ENCODE assay signal across 9 mouse cellular contexts in the genomic region with DNA sequence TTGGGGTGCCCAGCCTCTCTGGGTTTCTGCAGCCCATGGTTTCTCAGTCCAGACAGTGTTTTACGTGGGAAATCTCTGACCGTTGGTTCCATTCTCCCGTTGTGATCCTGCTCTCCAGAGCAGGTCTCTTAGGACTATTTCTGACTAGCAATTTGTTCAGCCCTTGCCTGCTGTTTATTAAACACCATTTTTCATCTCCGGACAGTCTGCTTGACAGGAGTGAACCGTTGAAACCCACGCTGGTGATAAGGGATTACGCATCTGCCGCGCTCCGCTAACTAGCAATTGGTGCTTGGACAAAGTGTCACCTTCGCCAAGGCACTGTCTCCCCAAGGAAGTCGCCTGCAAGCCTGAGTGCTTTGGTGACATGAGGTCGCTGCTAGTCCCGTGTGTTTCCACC. TPM values are rescaled to one million over a fixed set of nuclear protein-coding genes. Genes with fewer than 3 reads are reported as not detected.
A peak's percentile ranks its signal among the peaks of the same experiment; 100 is the strongest.
DNase-seq lines count a peak whose midpoint lies in the region; ATAC-seq and TF ChIP-seq lines count a peak whose summit lies in the region.
"Had no signal": no experiment of that assay in that cellular context is flagged by ENCODE, and none has a peak within 500 bp of the region (broad histone marks: within the 10 kb centered on the region; RNA-seq: fewer than 3 reads in every experiment).

No protein-coding gene starts in this region.

- peaks cover 17% of the 10 kb centered on the region for H3K27me3 ChIP-seq in lung, embryonic 15.5 days
- peaks cover 31% of the 10 kb centered on the region for H3K27me3 ChIP-seq in forebrain, embryonic 12.5 days
- peaks cover 23% of the 10 kb centered on the region for H3K27me3 ChIP-seq in kidney, embryonic 15.5 days
- no peaks in the 10 kb centered on the region for H3K27me3 ChIP-seq in midbrain, postnatal 0 days (ENCODE audit: insufficient read depth, low read length)

- H3K4me2 ChIP-seq in lung, embryonic 15.5 days: peak overlapping the region; percentile 65
- H3K4me2 ChIP-seq in forebrain, embryonic 12.5 days: peak overlapping the region; percentile 76
- peak overlapping the region; percentile 85 for H3K4me2 ChIP-seq in kidney, embryonic 15.5 days
- H3K4me2 ChIP-seq in midbrain, postnatal 0 days (ENCODE audit: low read depth, low read length, poor library complexity, severe bottlenecking): peak overlapping the region; percentile 74

- no peak for ATAC-seq in lung, embryonic 15.5 days (ENCODE audit: borderline replicate concordance, extremely low read depth, low FRiP score, low TSS enrichment)
- no peak for ATAC-seq in forebrain, embryonic 12.5 days (ENCODE audit: low FRiP score)
- no peak for ATAC-seq in kidney, embryonic 15.5 days (replicated peaks; ENCODE audit: low FRiP score)
- ATAC-seq in midbrain, postnatal 0 days (ENCODE audit: low FRiP score): no peak

- H3K27ac ChIP-seq in lung, embryonic 15.5 days: no peak overlapping the region
- H3K27ac ChIP-seq in forebrain, embryonic 12.5 days: no peak overlapping the region
- no peak overlapping the region for H3K27ac ChIP-seq in kidney, embryonic 15.5 days
- no peak overlapping the region for H3K27ac ChIP-seq in midbrain, postnatal 0 days (ENCODE audit: low read depth, low read length)

- H3K4me1 ChIP-seq in lung, embryonic 15.5 days: peaks cover 12% of the 10 kb centered on the region; the same call in 1 of the 2 replicates
- peaks cover 16% of the 10 kb centered on the region for H3K4me1 ChIP-seq in forebrain, embryonic 12.5 days
- H3K4me1 ChIP-seq in kidney, embryonic 15.5 days: peaks cover 13% of the 10 kb centered on the region
- no peaks in the 10 kb centered on the region for H3K4me1 ChIP-seq in midbrain, postnatal 0 days (ENCODE audit: insufficient read depth, low read length)

- no peaks in the 10 kb centered on the region for H3K36me3 ChIP-seq in lung, embryonic 15.5 days
- H3K36me3 ChIP-seq in forebrain, embryonic 12.5 days (replicated peaks): no peaks in the 10 kb centered on the region
- no peaks in the 10 kb centered on the region for H3K36me3 ChIP-seq in kidney, embryonic 15.5 days
- H3K36me3 ChIP-seq in midbrain, postnatal 0 days (ENCODE audit: insufficient read depth, low read length): no peaks in the 10 kb centered on the region

- H3K4me3 ChIP-seq in lung, embryonic 15.5 days: peak overlapping the region; percentile 42
- H3K4me3 ChIP-seq in forebrain, embryonic 12.5 days (replicated peaks): peak overlapping the region; percentile 44
- peak overlapping the region; percentile 51 for H3K4me3 ChIP-seq in kidney, embryonic 15.5 days (replicated peaks)
- H3K4me3 ChIP-seq in midbrain, postnatal 0 days (ENCODE audit: low read depth, low read length): peak overlapping the region; percentile 41

- no peak overlapping the region for H3K9ac ChIP-seq in lung, embryonic 15.5 days
- peak overlapping the region; percentile 13; the same call in 1 of the 2 replicates for H3K9ac ChIP-seq in forebrain, embryonic 12.5 days
- peak overlapping the region; percentile 48; the same call in 1 of the 2 replicates for H3K9ac ChIP-seq in kidney, embryonic 15.5 days
- no peak overlapping the region for H3K9ac ChIP-seq in midbrain, postnatal 0 days (replicated peaks; ENCODE audit: low read length, poor library complexity, severe bottlenecking)

- no peak for DNase-seq in lung, postnatal 4 days
- peak; percentile 3 for DNase-seq in midbrain, postnatal 0 days (ENCODE audit: low spot score)
- DNase-seq in cerebellum, adult 9-11 months: no peak
- no peak for DNase-seq in spleen, postnatal 36 days (ENCODE audit: low spot score in 2 of 2)
- no peak for DNase-seq in thymus, adult 18-20 months

- WGBS in lung, embryonic 15.5 days: 2% methylated on average over 14 of the region's 14 CpGs
- 2% methylated on average over 14 of the region's 14 CpGs for WGBS in forebrain, embryonic 12.5 days
- 4% methylated on average over 14 of the region's 14 CpGs for WGBS in kidney, embryonic 15.5 days
- 7% methylated on average over 14 of the region's 14 CpGs for WGBS in midbrain, postnatal 0 days

- H3K9me3 ChIP-seq in lung, embryonic 15.5 days: no peaks in the 10 kb centered on the region
- H3K9me3 ChIP-seq in forebrain, embryonic 12.5 days: no peaks in the 10 kb centered on the region
- no peaks in the 10 kb centered on the region for H3K9me3 ChIP-seq in kidney, embryonic 15.5 days (replicated peaks)
- H3K9me3 ChIP-seq in midbrain, postnatal 0 days (ENCODE audit: low read length): no peaks in the 10 kb centered on the region

- no peak for TF ChIP-seq CTCF in midbrain, postnatal 0 days (IDR thresholded peaks at IDR 0.05)

RNA-seq across cellular contexts. Expression of a gene that starts 0.8 kb away (rescaled TPM):
- polyA plus RNA-seq in lung, embryonic 15.5 days (2015; fragmentation: Nextera tagmentation; extraction: Ambion mirVana): 0.59 and 1.0 TPM in 2 replicates
- polyA plus RNA-seq in forebrain, embryonic 12.5 days (2016; fragmentation: Nextera tagmentation; extraction: Ambion mirVana): 0.19 and 0.45 TPM in 2 replicates
- polyA plus RNA-seq in kidney, embryonic 15.5 days (2015; fragmentation: Nextera tagmentation; extraction: Ambion mirVana): 3.8 and 4.2 TPM in 2 replicates
- total RNA-seq in midbrain, postnatal 0 days (2014; rRNA removed): not detected in 2 replicates
- 0.39 and 0.50 TPM in 2 replicates for polyA plus RNA-seq in midbrain, postnatal 0 days (2015; fragmentation: Nextera tagmentation; extraction: Ambion mirVana)

RNA-seq across cellular contexts. Expression of a gene that starts 40.2 kb away (rescaled TPM):
- polyA plus RNA-seq in lung, embryonic 15.5 days (2015; fragmentation: Nextera tagmentation; extraction: Ambion mirVana): not detected in 2 replicates
- not detected in 2 replicates for polyA plus RNA-seq in forebrain, embryonic 12.5 days (2016; fragmentation: Nextera tagmentation; extraction: Ambion mirVana)
- not detected in 2 replicates for polyA plus RNA-seq in kidney, embryonic 15.5 days (2015; fragmentation: Nextera tagmentation; extraction: Ambion mirVana)
- not detected in 2 replicates for total RNA-seq in midbrain, postnatal 0 days (2014; rRNA removed)
- polyA plus RNA-seq in midbrain, postnatal 0 days (2015; fragmentation: Nextera tagmentation; extraction: Ambion mirVana): not detected in 2 replicates
- polyA plus RNA-seq: large intestine, adult 2 months had no signal

RNA-seq across cellular contexts. Expression of a gene that starts 40.3 kb away (rescaled TPM):
- 1.3 and 1.5 TPM in 2 replicates for polyA plus RNA-seq in lung, embryonic 15.5 days (2015; fragmentation: Nextera tagmentation; extraction: Ambion mirVana)
- 0.68 and 0.96 TPM in 2 replicates for polyA plus RNA-seq in forebrain, embryonic 12.5 days (2016; fragmentation: Nextera tagmentation; extraction: Ambion mirVana)
- polyA plus RNA-seq in kidney, embryonic 15.5 days (2015; fragmentation: Nextera tagmentation; extraction: Ambion mirVana): 4.4 and 4.5 TPM in 2 replicates
- 0.33 and 0.47 TPM in 2 replicates for total RNA-seq in midbrain, postnatal 0 days (2014; rRNA removed)
- polyA plus RNA-seq in midbrain, postnatal 0 days (2015; fragmentation: Nextera tagmentation; extraction: Ambion mirVana): 1.5 and 1.6 TPM in 2 replicates

Comparison
In these comparisons a context has a peak if more than half of its experiments do, and no peak if none do; other contexts are left out.
1. H3K9ac ChIP-seq: peak in forebrain, embryonic 12.5 days (single experiment) and kidney, embryonic 15.5 days (single experiment); none in lung, embryonic 15.5 days (single experiment) and midbrain, postnatal 0 days (single experiment).
2. Peak in every context shown above with its lines, with median percentiles within 50 percentile points of each other: H3K4me2 ChIP-seq and H3K4me3 ChIP-seq.